Mouse (Mus musculus): ENCODE measurements around the gene Adora1.

The Adora1 gene

DNA sequence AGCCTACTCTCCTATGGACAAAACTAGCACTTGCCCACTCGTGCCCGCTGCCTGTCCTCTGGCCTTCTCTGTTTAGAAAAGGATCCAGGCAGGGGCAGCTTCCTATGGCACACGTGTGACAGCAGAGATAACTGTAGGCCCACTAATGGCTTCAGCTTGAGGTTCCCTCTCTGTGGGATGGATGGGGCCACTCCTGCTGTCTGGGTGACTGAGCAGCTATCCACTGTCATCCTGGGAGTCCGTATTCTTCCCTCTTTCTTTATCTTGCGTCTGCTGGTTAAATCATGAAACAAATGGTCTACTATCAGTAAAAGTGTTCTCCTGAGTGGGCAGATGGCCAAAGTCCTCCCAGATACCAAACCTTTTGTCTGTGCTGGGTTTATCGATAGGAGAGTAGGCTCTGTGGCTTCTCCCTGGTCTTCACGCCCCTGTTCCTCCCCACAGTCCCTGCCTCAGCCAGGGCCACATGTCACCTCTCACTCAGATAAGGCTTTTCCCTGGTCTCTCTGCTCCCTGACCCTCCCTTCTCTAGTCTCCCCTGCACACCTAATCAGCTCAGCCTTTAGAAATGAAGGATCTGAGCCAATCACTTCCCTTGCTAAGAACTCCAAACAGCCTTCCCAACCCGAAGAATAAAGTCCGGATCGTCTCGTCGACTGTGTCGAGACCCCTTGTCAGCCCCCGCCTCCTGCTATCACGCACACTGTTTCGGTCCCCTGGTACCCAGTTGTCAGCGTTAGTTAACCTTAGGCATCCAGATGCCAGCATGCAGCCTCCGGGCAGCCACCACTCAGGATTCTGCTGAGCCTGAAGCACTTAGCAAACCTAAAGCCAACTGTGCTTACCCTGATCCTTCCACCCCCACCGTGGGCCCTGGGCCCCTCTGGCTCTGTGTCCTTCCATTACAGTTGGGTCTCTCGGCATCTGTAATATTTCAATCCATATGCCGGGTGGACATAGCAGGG is 82.3 kb downstream of the Adora1 start:
- DNase-seq (ENCODE audit: low spot score in 2 of 2), result no peak

DNA sequence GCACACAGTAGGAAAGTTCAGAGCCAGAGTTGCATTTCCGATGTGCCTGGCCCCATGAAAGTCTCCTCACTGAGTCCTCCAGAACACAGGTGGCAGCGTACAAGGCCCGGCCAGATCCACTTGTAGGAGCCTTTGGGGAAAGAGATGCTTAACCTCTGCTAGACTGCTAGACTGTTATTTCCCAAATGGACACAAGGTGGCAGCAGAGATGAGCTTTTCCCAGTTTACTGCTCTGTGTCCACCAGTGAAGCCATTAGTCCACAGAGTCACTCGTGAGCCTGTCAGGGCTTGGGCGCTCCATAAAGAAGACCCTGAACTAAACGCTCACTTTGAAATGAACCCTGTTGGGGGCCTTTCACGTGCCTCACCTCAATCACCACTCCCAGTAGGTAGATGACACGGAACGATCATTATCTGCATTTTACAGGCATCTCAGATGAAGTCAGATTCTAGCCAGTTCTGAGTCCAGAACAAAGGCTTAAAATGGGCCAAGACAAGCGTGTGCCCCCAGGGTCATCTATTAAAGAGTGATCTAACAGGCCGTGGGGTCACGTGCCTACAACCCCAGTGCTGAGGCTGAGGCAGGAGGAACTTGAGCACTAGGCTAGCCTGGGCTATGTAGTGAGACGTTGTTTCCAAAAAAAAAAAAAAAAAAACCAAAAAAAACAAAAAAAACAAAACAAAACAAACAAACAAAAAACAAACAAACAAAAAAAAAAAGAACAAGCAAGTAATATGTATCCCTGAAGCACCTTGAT is 83.4 kb downstream of the Adora1 start:
- DNase-seq (ENCODE audit: low spot score in 2 of 2), result peak; percentile 42 to 76

DNA sequence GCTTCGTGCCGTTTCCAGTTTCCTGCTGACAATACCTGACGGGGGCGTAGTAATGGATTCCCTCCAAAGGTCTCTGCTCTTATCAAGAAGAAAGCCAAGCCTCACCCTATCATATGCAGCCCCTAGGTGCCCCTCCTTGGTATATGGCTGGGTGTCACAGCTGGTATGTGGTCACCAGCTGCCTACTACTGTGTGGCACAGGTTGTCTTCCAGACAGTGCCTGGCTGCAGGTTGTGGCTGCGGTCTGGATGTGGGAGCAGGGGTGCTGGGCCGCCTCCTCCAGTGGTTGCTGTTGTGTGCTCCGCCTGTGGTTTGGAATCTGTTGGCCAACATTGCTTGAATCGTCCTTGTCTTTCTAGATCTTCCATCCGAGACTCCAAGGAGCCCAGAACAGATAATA is 84.5 kb downstream of the Adora1 start:
- no peak for DNase-seq (ENCODE audit: low spot score in 2 of 2)

DNA sequence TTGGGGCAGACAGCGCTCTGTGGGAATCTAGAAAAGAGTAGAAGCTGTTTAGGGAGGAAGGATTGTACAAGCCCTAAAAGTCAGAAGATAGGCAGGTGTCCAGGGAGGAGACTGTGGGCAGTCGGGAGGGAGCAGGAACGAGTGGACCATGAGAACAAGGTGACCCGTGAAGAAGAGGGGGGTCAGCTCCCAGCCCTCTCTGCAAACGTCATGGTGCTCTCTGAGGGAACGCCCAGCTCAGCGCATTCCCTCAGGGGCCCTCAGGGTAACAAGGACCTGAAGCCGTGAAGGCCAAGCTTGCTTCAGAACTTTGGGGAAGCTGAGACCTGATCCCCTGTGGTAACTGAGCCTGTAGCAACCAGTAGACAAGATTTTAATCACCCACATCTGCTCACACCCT is 85.2 kb downstream of the Adora1 start:
- DNase-seq (ENCODE audit: low spot score in 2 of 2), result no peak
